Mouse (Mus musculus) liver, embryonic 11.5 days (tissue): Measurements from ENCODE around the gene Slc10a2. TPM values are rescaled to one million over a fixed set of nuclear protein-coding genes. Genes with fewer than 3 reads are reported as not detected.
"Not testable (repeated sequence)": the region's sequence is repeated elsewhere in the genome, so short reads cannot be mapped to it uniquely, and the experiment has no call there.

Experiments
- ATAC-seq: fragments of 200-750 bp; cut with Nextera tagmentation; replicated peaks from 2 replicates; pipeline ENCODE4 v1.8.0; 2017; ENCODE audit warnings: moderate number of reproducible peaks, mild to moderate bottlenecking, moderate TSS enrichment, moderate library complexity; ENCODE audit not compliant: low FRiP score
- DNase-seq: peaks from one replicate; pipeline ENCODE4 v3.0.0-alpha.2; 2017; ENCODE audit warnings: low spot score
- H3K27ac ChIP-seq: fragments of 300-500 bp; sonication (generic); 2 replicates; pipeline ENCODE4 v1.5.1; 2014; ENCODE audit warnings: mild to moderate bottlenecking, low read depth, low read length, control low read depth
- H3K27me3 ChIP-seq: fragments of 300-500 bp; sonication (generic); replicated peaks from 2 replicates; pipeline ENCODE4 v1.6.1; 2014; ENCODE audit warnings: low read length, mixed read lengths; ENCODE audit not compliant: control insufficient read depth, insufficient read depth
- H3K36me3 ChIP-seq: fragments of 300-500 bp; sonication (generic); 2 replicates; pipeline ENCODE4 v1.6.1; 2014; ENCODE audit warnings: mild to moderate bottlenecking, low read length, moderate library complexity, mixed read lengths; ENCODE audit not compliant: control insufficient read depth, insufficient read depth
- H3K4me1 ChIP-seq: fragments of 300-500 bp; sonication (generic); replicated peaks from 2 replicates; pipeline ENCODE4 v1.6.1; 2014; ENCODE audit warnings: low read length, mixed read lengths; ENCODE audit not compliant: control insufficient read depth, insufficient read depth
- H3K4me2 ChIP-seq: fragments of 300-500 bp; sonication (generic); 2 replicates; pipeline ENCODE4 v1.6.1; 2014; ENCODE audit warnings: mild to moderate bottlenecking, control low read depth, moderate library complexity
- H3K4me3 ChIP-seq: fragments of 300-500 bp; sonication (generic); 2 replicates; pipeline ENCODE4 v1.5.1; 2014; ENCODE audit warnings: low read depth, low read length, control low read depth
- H3K9ac ChIP-seq: fragments of 300-500 bp; sonication (generic); 2 replicates; pipeline ENCODE4 v1.6.1; 2014; ENCODE audit warnings: low read depth, low read length, control low read depth
- H3K9me3 ChIP-seq: fragments of 300-500 bp; sonication (generic); 2 replicates; pipeline ENCODE4 v1.6.1; 2016; ENCODE audit warnings: low read length, inconsistent platforms, mixed read lengths; ENCODE audit not compliant: control insufficient read depth
- WGBS: fragments of 180-500 bp; shearing (Covaris S2); extraction: QIAGEN DNeasy Blood & Tissue Kit; methylation state at CpG from one replicate; pipeline ENCODE4 v1.1.7; 2014; 5-methylcytosine and 5-hydroxymethylcytosine counted together
- polyA plus RNA-seq: library from polyadenylated mRNA; unstranded; fragments of >200 nt; fragmentation: Nextera tagmentation; extraction: Ambion mirVana; gene quantifications from 2 replicates; pipeline ENCODE4 v1.2.1, GENCODE M21; 2014

Gene Slc10a2
- polyA plus RNA-seq: not detected in 2 replicates

DNA sequence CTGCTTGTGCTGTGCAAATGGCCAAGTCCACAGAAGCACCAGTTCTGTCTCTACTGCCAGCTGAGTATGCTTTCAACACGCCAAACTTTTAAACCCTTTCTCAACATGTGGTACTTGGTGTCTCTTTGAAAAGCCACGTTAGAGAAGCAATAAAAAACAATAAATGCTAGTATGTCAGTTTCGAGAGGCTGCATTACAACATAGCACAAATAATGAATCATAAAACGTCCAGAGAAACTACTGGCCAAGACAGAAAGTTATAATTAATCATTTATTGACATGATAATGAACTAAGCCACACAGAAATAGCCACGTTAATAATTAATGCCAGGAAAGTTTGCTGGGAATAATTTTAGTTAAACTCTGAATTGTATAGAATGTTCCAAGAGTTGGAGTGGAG, at the start of gene Slc10a2:
Gene Slc10a2, minus strand, starts transcription at position 166 of the 400 bp plus-strand sequence.
- no peaks in the 10 kb centered on the region for H3K27me3 ChIP-seq
- H3K4me1 ChIP-seq: no peaks in the 10 kb centered on the region
- H3K9me3 ChIP-seq: no peaks in the 10 kb centered on the region
- H3K4me2 ChIP-seq: no peak within 1 kb of the TSS
- H3K9ac ChIP-seq: no peak within 1 kb of the TSS
- no peak within 1 kb of the TSS for H3K27ac ChIP-seq
- ATAC-seq (no peak), DNase-seq (no peak)
- H3K36me3 ChIP-seq: no peaks in the 10 kb centered on the region
- WGBS: 55% methylated on average over 5 of the region's 5 CpGs
- no peak within 1 kb of the TSS for H3K4me3 ChIP-seq

DNA sequence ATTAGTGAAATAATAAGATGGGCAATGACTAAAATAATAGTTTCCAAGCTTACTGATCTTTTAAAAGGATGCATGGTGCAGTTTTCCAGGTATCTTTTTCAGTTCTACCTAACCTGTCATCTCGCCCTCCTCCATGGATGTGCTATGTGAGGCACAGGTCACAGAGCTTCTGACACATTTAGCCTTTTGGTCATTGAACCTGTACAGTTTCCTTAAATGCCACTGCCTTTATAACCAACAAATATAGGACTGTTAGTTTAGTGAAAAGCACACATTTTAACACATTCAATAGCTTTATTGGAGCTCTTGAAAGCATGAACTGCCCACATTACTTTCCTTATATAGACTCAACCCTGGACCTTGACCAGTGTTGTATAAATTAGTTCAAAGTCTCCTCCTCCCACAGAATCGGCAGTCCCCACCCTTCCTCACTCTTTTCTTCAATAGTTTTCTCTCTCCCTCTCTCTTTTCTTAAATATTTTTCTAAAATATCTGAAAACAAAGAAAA, 24.2 kb upstream of the Slc10a2 start:
- Histone ChIP-seq H3K9ac (no peak overlapping the region), H3K27ac (no peak overlapping the region), H3K27me3 (no peaks in the 10 kb centered on the region), H3K36me3 (no peaks in the 10 kb centered on the region), H3K4me1 (no peaks in the 10 kb centered on the region), H3K4me2 (no peak overlapping the region), H3K4me3 (no peak overlapping the region), H3K9me3 (no peaks in the 10 kb centered on the region)
- DNase-seq (no peak), ATAC-seq (no peak)
- WGBS: 76% methylated on average over 2 of the region's 2 CpGs

DNA sequence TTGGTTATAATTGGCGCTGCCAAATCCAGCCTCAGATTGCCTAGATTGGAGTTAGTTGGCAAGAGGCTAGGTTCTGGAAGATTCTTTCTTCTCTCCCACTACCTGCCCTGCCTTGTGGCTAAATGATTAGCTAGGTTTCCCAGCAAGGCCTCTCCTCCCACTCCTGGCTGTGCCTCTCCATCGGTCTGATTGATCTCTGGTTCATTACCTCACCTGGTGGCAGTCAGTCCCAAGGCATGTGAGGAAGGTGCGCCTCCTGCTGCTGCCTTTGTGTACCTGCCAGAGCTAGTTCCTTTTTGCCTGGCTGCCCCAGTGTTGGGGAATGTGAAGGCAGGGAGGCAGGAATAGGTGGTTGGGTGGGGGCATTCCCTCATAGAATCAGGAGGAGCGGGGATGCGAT, 1.7 kb upstream of the Slc10a2 start:
- Histone ChIP-seq H3K4me3 (no peak overlapping the region), H3K9ac (no peak overlapping the region), H3K27me3 (no peaks in the 10 kb centered on the region), H3K4me1 (no peaks in the 10 kb centered on the region), H3K36me3 (no peaks in the 10 kb centered on the region), H3K4me2 (no peak overlapping the region), H3K9me3 (no peaks in the 10 kb centered on the region), H3K27ac (no peak overlapping the region)
- no peak for DNase-seq
- ATAC-seq: no peak
- WGBS: 64% methylated on average over 5 of the region's 5 CpGs

DNA sequence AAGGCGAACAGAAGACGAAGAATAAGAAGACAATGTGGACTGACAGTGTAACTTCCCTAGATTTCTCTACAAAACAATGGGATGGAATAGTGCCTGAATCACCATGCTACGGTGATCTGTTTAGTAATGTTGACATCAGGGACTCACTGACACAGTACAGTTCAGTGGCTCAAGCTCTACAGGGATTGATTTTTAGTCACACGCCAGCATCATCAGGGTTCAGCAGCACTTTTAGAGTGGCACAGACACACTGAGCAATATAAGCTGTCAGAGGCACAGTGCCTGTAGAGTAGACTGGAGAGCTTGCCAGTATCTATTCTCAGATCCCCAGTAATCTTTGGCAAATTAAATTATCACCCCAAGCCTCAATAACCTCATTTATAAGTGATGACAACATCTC, 9.8 kb downstream of the Slc10a2 start:
- no peak overlapping the region for H3K4me2 ChIP-seq
- no peak for ATAC-seq
- H3K4me3 ChIP-seq: no peak overlapping the region
- H3K9ac ChIP-seq: no peak overlapping the region
- 77% methylated on average over 4 of the region's 4 CpGs for WGBS
- H3K27me3 ChIP-seq: no peaks in the 10 kb centered on the region
- no peaks in the 10 kb centered on the region for H3K4me1 ChIP-seq
- H3K27ac ChIP-seq: no peak overlapping the region
- no peaks in the 10 kb centered on the region for H3K9me3 ChIP-seq
- H3K36me3 ChIP-seq: no peaks in the 10 kb centered on the region
- no peak for DNase-seq

DNA sequence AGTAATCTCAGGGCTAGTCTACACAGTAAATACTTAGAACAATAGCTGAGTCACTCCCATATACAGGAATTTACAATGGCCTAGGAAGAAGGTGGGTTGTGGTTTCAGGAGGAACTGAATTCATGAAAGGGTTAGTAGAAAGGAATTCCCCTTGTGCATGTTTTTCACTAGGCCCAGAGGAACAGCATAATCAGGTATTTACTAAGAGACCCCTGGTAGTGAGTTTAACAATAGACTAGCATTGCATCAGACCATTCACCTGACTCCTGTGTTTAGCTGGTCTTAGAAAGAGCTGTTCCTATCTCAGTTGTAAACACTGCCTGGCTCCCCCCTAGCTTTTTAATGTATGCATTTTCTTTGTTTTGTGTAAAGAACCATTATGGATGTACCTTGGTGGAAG, 11.2 kb downstream of the Slc10a2 start:
- H3K4me2 ChIP-seq, H3K36me3 ChIP-seq, DNase-seq, H3K4me3 ChIP-seq, H3K27me3 ChIP-seq, H3K27ac ChIP-seq, H3K4me1 ChIP-seq, ATAC-seq, H3K9me3 ChIP-seq, H3K9ac ChIP-seq: not testable (repeated sequence)

DNA sequence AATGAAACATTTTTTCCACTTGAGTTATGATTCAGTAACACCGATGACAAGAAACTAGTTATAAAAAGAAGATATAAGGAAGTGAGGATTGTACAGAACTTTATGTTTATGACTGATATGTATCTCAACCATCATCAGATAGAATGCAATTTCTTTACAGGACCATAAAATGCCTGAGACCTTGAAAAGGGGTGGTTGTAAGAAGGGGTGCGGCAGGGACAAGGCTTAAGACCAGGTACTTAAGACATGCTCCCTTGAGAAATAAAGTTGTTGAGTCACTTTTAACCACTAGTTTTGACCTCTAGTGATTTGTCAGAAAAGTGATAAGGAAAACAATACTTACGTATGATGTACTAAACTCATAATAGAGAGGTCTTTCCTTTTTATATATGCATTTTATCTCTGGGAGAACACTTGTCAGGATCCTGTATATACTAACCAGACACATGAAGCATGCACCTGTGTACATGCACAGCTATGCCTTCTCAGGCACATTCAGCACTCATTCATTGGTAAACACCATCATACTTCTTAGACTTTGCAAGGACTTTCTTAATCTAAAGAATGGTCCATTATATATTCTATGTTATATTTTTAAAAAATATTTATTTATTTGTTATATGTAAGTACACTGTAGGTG, 31.4 kb downstream of the Slc10a2 start:
- H3K27me3 ChIP-seq: no peaks in the 10 kb centered on the region
- H3K36me3 ChIP-seq: no peaks in the 10 kb centered on the region
- H3K27ac ChIP-seq: no peak overlapping the region
- H3K9me3 ChIP-seq: no peaks in the 10 kb centered on the region
- no peak overlapping the region for H3K4me2 ChIP-seq
- 88% methylated on average over 3 of the region's 3 CpGs for whole genome bisulfite sequencing
- H3K4me1 ChIP-seq: no peaks in the 10 kb centered on the region
- no peak for DNase-seq
- H3K4me3 ChIP-seq: no peak overlapping the region
- no peak for ATAC-seq
- H3K9ac ChIP-seq: no peak overlapping the region

DNA sequence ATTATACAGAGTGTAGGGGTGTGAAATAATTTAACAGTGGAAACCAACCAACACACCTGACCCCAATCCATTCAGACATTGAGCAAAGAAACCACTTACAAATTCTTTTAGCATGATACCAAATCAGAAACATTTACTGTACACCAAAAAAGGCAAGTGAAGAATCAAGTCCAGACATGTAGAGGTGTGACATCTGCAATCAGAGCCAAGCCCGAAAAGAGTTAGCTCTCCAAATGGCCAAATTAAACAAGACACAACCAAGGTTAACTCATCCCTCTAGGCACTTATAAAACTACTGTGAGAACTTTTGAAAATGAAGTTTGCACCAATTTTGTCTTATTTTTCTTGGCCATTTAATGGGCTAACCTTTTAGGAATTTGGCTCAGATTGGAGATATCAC, 46.3 kb downstream of the Slc10a2 start:
- no peaks in the 10 kb centered on the region for H3K36me3 ChIP-seq
- ATAC-seq (no peak), DNase-seq (no peak)
- no peak overlapping the region for H3K9ac ChIP-seq
- no peak overlapping the region for H3K4me2 ChIP-seq
- no peaks in the 10 kb centered on the region for H3K27me3 ChIP-seq
- 71% methylated on average over 1 of the region's 1 CpGs for WGBS
- no peaks in the 10 kb centered on the region; the same call in 1 of the 2 replicates for H3K9me3 ChIP-seq
- no peak overlapping the region for H3K4me3 ChIP-seq
- no peaks in the 10 kb centered on the region for H3K4me1 ChIP-seq
- H3K27ac ChIP-seq: no peak overlapping the region

DNA sequence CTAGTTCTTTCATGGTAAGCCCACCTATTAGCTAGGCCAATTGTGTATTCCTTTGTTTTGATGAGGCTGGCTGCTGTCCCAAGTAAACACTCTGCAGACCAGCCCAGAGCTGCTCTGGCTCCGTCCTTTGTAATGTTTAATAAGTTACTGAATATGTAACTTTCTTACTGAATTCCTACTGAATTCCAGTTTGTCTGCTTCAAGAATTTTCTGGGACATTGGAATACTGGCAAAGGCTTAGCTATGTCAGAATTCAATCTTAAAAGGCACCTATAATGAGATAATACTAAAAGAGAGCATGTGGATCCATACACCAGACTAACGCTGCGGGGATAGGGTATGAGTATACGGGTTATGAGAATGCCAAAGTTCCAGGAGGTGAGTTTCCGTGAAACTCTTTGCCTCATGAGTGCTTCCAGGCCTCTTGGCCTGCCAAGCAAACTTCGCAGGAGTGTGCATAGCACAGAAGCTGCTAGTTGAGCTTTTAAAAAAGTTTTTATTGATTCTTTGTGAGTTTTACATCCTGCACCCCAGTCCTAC, 60.7 kb downstream of the Slc10a2 start:
- H3K27me3 ChIP-seq, H3K4me2 ChIP-seq, H3K4me3 ChIP-seq, ATAC-seq, H3K9me3 ChIP-seq, H3K9ac ChIP-seq, H3K36me3 ChIP-seq, H3K27ac ChIP-seq, H3K4me1 ChIP-seq, DNase-seq: not testable (repeated sequence)
- 82% methylated on average over 6 of the region's 6 CpGs for WGBS
